Mouse (Mus musculus) embryo, embryonic 10 days (tissue): ENCODE measurements around the gene Tob2.
A peak's percentile ranks its signal among the peaks of the same experiment; 100 is the strongest.

Experiments used
- DNase-seq: peaks from one replicate; pipeline ENCODE4 v3.0.0-alpha.2; 2015; ENCODE audit warnings: low spot score

The Tob2 gene

DNA sequence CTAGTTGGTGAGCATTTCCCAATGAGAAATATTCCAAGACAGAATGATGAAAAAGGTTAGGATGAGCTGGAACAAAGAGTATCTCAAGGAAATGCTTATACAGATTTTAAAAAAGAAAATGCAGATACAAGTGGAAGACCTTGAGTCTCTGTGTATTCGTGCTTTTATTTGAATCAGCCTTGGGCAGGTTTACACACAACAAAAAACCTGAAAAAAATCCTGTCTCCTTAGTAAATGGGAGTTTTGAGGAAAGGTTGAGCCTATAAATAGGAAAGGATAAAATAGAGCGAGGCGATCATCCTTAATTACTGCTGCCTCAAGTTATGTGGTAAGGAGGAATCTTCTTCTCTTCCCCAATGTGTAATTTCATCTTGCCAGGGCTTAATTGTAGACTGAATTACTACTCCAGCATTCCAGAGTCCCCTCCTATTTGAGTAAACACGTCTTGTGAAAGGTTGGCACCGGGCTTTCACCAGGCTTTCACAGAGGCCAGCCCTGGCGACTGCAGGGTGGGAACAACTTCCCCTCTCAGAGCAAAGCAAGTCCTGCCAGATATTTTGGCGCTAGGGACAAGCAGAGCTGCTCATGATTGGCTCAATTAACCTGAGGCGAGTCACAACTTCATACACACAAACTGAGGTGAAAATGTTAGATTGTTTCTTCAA lies 2.0 kb upstream of the Tob2 start:
- DNase-seq = no peak

GRCm38 (mm10) chr15:81859330-81860255 lies 997 bp upstream of the Tob2 start:
- DNase-seq = peak; percentile 94

DNA sequence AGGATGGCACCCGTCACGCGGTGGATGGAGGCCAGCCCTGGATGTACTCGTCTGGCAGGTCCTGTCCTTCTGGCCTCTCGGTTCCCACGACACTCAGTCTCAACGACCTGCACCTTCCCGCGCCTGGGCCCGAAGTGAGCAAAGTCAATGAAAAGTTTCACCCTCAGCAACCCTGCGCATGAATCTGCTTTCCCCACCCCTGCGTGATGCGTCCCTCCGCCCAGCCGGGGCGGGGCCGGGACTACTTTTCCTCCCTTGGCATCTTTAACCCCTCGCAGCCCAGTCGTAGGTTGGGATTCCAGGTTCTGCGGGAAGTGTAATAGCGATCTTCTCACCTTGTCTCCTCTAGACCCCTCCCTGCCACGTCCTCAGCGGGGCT lies 469 bp downstream of the Tob2 start:
- DNase-seq = peak; percentile 94

- peak; percentile 63 for DNase-seq
Measured at GRCm38 (mm10) chr15:81857724-81858116, 876 bp downstream of the Tob2 start.

DNA sequence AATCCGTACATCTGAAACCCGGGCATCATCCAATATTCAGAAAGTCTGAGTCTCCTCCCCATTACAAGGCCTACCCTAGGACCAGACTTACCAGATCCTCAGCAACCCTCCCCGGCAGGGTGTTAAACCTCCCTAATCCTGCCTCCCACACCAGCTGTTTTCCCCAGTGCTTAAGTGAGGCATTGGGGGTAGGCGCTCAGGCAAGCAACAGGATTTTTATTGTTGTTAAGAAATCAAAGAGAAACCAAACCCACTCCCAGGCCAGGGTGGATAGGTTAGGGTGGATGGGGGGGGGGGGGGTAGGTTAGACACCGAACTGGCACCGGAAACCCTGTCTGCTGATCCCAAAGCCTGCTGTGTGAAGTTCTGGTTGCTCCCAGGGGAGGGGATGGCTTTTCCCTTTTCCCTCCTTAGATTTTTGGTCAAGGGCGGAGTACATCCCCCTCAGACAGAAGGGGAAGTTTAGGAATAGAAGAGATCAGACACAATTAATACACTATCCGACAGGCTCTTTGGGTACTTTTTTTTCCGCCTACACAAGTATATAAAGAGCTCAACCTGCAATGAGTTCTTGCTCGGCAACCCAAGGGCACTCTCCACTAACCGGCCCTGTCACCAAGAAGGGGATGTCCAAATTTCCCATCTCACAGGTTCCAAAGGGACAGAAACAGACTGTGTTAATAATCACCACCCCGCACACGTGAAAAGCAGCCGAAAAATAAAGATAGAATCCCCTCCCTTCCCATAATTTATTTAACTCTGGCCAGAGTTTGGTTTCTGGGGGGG lies 1.5 kb downstream of the Tob2 start:
- DNase-seq = peak; percentile 42

DNA sequence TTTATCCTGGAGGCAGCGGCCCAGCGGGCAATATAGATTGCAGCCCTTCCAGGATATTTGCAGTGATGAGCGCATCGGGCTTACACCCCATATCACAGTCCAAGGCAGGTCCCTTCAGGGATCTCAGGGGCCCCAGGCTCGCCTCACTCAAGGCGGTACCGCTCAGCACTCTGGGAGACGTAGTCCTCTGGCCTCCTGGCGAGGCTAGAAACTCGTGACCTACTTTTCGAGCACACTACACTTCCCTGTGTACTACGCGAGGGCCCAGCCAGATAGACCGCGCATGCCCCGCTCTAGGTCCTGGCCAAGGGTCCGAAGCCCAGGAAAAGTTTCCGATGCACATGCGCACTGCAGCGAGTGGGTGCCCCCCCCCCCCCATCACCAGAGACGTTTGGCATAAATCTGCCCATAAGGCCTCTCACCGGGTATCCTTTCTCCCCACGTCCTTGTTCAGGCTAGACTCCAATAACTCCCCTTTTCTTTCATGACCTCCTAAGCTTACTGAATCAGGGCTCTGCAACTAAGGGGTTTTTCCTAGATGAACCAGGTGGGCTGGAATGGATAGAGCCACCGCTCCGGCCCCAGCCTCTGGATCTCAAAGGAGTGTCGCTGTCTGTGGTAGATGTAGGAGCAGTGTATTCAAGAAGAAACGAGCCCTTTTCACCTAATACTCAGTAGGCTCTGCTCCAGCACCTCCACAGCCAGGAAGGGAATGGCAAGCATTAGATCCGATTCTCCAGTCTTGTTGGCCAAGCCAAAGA lies 2.4 kb downstream of the Tob2 start:
- DNase-seq = peak; percentile 97

DNA sequence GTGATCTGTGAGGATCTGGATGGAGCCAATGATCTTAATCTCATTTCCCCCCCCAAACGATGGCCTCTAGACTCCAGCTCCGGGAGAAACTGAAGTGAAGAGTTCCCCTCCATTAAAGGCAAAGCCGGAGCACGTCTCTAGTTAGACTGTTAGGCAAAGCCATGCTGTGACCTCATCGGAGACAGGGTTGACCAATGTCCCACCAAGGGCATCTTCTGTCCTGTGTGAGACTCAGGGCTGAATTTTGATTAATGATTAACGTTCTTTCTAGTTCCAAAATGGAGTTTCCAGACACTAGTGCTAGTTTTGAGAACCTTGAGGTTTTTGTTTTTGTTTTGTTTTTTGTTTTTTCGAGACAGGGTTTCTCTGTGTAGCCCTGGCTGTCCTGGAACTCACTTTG lies 5.5 kb downstream of the Tob2 start:
- no peak for DNase-seq

- DNase-seq = no peak
Measured at GRCm38 (mm10) chr15:81852411-81853000, 6.1 kb downstream of the Tob2 start.

DNA sequence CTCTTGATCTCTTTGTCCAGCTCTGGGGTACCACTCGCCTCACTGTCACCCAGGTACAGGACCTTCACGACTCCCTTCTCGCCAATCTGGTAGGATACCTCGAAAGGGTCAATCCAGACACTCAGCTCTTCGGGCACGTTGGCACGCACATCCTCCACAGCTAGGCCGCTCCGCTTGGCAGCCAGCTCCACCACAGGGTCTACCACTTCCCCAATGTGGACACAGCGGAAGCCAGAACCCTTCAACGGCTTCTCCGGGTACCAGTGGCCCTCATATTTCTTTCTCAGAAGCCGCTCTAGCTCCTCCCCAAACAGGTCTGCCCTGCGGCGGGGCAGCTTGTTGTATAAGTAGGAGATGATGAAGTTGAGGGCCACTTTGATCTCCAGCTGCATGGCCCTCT lies 7.2 kb downstream of the Tob2 start:
- no peak for DNase-seq

DNA sequence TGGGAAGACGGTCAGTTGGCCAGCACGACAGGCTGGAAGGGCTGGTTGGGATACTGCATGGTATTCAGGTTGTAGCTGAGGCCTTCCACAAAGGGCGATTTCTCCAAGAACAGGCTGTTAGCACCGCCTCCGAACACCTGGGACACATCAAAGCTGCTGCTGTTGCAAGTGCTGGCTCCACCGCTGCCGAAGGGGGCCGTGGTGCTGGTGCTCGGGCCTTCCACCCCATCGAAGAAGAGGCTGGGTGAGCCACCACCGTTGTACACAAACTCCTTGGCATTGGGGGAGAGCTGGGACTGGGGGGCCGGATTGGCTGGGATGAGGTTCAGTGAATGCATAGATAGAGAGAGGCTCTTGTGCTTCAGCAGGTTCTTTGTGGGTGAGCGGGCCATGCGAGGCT lies 7.9 kb downstream of the Tob2 start:
- DNase-seq = no peak

GRCm38 (mm10) chr15:81849104-81849503 lies 9.5 kb downstream of the Tob2 start:
- DNase-seq = no peak

- DNase-seq = peak; percentile 68
Measured at GRCm38 (mm10) chr15:81848301-81848700, 10.3 kb downstream of the Tob2 start.

DNA sequence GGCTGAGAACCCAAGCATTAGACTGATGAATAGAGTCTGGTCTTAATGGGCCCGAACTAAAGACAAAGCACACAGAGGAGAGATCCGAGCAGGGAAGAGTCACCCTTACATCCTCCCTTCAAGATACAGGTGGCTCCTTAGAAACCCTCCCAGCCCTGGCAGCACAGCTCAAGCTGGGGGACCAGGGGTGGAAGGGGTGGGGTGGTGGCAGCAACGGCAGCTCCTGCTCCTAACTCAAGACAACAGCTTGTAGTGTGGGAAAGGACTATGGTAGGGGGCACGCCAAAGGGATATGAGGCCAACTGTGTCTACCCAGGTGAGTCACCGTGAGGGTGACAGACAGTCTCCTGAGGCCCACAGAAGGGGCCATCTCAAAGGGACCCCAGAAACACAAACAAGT lies 10.7 kb downstream of the Tob2 start:
- no peak for DNase-seq

DNA sequence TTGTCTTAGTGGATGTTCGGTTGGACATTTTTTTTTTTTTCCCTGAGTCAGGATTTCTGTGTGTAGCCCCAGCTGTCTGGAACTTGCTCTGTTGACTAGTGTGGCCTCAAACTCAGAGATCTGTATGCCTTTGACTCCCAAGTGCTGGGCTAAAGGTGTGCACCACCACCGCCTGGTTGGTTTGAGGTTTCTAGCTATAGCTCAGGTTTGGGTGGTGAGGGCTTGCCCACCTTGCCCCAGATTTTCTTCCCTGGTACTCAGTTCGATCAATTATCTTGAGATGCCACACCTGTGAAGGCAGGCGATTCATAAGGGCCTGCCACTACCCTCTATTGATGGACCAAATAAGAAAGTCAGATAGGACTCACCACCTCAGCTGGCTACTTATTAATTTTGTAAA lies 11.4 kb downstream of the Tob2 start:
- DNase-seq = no peak

DNA sequence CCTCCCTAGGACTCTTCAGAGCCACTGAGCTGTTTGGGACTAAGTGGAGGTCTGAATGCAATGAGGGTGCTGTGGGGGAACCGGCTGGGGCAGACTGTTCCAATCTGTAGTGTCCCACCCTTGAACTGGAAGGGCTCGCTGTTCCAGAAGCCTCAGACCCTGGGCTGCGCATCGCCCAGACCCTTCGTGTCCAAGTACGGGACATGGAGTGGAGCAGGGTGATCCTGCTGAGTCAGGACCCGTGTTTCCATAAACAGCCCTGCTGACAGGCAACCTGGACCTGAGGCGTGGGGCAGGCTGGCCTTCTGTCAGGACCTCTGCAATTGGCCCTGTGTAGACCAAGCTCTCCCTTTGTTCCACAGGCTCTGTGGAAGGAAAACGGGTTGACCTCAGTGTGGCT lies 11.8 kb downstream of the Tob2 start:
- no peak for DNase-seq

- no peak for DNase-seq
Measured at GRCm38 (mm10) chr15:81845724-81846123, 12.9 kb downstream of the Tob2 start.

DNA sequence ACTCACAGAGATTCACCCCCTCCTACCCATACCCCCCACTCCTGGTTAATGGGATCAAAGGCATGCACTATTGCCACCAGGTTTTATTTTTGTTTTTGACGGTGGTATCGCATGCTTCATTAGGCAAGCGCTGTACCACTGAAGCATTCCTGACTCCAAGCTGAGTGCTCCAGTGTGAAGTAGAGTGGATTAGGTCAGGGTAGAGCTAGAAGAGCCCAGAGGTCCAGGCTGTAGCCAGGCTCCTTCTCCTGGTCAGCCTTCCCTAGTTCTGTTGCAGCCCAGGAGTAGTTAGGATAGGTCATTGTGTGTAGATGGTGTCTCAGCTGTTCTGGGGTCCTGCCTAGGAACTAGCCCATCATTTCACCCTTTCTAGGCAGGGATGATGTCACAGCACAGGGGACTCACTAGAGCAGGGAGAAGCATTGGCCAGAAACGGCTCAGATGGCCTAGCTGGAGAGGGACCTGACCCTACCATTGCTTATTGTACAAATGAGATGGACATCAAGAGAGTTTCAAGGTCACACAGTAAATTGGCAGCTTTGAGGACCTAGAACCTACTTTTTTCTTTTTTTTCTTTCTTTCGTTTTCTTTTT lies 13.5 kb downstream of the Tob2 start:
- no peak for DNase-seq

- no peak for DNase-seq
Measured at GRCm38 (mm10) chr15:81842275-81842674, 16.3 kb downstream of the Tob2 start.

DNA sequence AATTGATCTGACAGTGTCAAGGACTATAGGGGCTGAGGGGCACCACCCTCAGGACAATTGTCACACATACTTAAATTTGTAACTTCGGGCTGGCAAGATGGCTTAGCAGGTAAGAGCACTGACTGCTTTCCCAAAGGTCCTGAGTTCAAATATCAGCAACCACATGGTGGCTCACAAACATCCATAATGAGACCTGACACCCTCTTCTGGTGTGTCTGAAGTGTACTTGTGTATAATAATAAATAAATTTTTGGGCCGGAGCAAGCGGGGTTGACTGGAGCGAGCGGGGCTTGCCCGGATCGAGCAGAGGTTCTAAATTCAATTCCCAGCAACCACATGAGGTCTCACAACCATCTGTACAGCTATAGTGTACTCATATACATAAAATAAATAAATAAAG lies 18.3 kb downstream of the Tob2 start:
- DNase-seq = no peak

DNA sequence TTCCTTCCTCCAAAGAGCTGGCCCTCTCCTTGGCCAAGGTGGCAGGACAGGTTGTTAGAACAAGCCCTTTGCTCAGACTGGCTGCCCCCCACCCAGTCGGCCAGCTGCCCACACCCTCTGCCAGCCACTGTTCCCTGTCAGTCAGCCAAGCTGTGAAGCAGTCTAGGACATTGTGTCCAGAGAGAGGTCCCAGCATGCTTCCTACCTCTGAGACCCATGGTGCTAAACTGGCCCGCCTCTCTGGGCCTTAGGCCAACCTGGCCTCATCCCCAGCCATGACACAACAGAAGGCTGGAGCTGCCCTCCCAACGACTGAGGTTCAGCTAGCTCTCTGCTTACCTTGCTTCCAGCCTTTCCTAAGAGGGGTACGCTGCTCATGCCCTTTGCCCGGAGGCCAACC lies 19.0 kb downstream of the Tob2 start:
- no peak for DNase-seq

DNA sequence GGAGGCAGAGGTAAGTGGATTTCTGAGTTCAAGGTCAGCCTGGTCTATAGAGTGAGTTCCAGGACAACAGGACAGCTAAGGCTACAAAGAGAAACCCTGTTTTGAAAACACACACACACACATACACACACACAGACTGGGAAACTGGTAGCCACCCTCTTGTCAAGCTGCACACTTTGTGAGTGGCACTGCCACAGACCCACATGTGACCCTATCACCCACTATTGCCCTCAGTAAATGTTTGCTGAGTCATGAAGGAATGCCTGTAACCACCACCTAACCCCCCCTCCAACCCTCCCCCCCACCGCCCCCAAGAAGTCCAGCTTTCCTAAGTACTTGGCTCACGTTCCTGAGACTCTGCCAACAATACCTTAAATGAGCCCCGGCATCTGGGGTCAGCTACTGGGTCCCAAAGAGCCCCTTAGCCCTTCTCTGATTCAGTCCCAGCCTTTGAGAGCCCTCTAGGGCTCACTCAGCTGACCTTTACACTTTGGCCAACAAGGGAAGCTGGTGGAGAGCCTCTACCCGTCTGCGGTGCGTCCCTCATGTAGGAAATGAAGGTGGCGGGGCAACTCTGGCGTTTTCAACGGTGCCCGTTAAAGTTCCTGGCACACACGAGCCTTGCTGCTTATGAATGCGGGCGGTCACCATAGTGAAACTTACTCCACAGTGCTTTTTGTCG lies 19.9 kb downstream of the Tob2 start:
- no peak for DNase-seq
